ENCODE assay signal across 13 mouse cellular contexts in genomic region chr6:83312514-83312913, GRCm38 (mm10). TPM values are rescaled to one million over a fixed set of nuclear protein-coding genes. Genes with fewer than 3 reads are reported as not detected.
DNase-seq lines count a peak whose midpoint lies in the region; ATAC-seq and TF ChIP-seq lines count a peak whose summit lies in the region.
"Had no signal": no experiment of that assay in that cellular context is flagged by ENCODE, and none has a peak within 500 bp of the region (broad histone marks: within the 10 kb centered on the region; RNA-seq: fewer than 3 reads in every experiment).

No protein-coding gene starts in this region.

- H3K36me3 ChIP-seq in megakaryocyte, embryonic 14.5 days (replicated peaks; ENCODE audit: low read length) = peaks cover 65% of the 10 kb centered on the region
- H3K36me3 ChIP-seq in liver, postnatal 0 days (replicated peaks; ENCODE audit: insufficient read depth, low read length) = peaks cover 45% of the 10 kb centered on the region
- peaks cover 59% of the 10 kb centered on the region for H3K36me3 ChIP-seq in embryonic facial prominence, embryonic 10.5 days (replicated peaks)

- TF ChIP-seq EP300 in liver, postnatal 0 days (IDR thresholded peaks at IDR 0.05; ENCODE audit: low read depth) = peak; percentile 84

- H3K27ac ChIP-seq in liver, postnatal 0 days (ENCODE audit: low read depth) = no peak overlapping the region
- no peak overlapping the region for H3K27ac ChIP-seq in layer of hippocampus, adult 2 months
- no peak overlapping the region for H3K27ac ChIP-seq in embryonic facial prominence, embryonic 10.5 days (replicated peaks)
- H3K27ac ChIP-seq: embryonic facial prominence, embryonic 15.5 days; limb, embryonic 12.5 days; macrophage had no signal

- no peak for ATAC-seq in megakaryocyte, adult 5-6 weeks (ENCODE audit: poor library complexity, severe bottlenecking)
- ATAC-seq in liver, postnatal 0 days = peak; percentile 36
- ATAC-seq: forebrain, embryonic 16.5 days had no signal

- H3K9me3 ChIP-seq in megakaryocyte, embryonic 14.5 days = no peaks in the 10 kb centered on the region
- no peaks in the 10 kb centered on the region for H3K9me3 ChIP-seq in liver, postnatal 0 days (ENCODE audit: low read length)
- no peaks in the 10 kb centered on the region for H3K9me3 ChIP-seq in embryonic facial prominence, embryonic 10.5 days
- H3K9me3 ChIP-seq: embryonic facial prominence, embryonic 15.5 days; limb, embryonic 12.5 days had no signal

- 77% methylated on average over 8 of the region's 8 CpGs for whole genome bisulfite sequencing in liver, postnatal 0 days (ENCODE audit: insufficient replicate concordance)
- WGBS in embryonic facial prominence, embryonic 10.5 days = 91% methylated on average over 8 of the region's 8 CpGs

- no peak overlapping the region for H3K9ac ChIP-seq in liver, postnatal 0 days (replicated peaks)
- H3K9ac ChIP-seq: embryonic facial prominence, embryonic 15.5 days; limb, embryonic 12.5 days had no signal

- H3K4me1 ChIP-seq in megakaryocyte, embryonic 14.5 days = peaks cover 56% of the 10 kb centered on the region
- H3K4me1 ChIP-seq in liver, postnatal 0 days (ENCODE audit: insufficient read depth) = peaks cover 23% of the 10 kb centered on the region
- peaks cover 22% of the 10 kb centered on the region for H3K4me1 ChIP-seq in embryonic facial prominence, embryonic 10.5 days

- DNase-seq in MN1 (ENCODE audit: low spot score) = peak; percentile 43
- DNase-seq in induced T-regulatory cell, adult 2 months (ENCODE audit: low read depth) = peak; percentile 81
- DNase-seq in liver, postnatal 0 days = no peak
- DNase-seq in layer of hippocampus, adult 2 months (ENCODE audit: low spot score in 2 of 2) = no peak
- DNase-seq in embryonic facial prominence, embryonic 10.5 days (ENCODE audit: low spot score) = no peak
- no peak for DNase-seq in frontal cortex, postnatal 14 days (ENCODE audit: low spot score in 2 of 2)
- DNase-seq: cerebellum, postnatal 14 days had no signal

- H3K27me3 ChIP-seq in megakaryocyte, embryonic 14.5 days (replicated peaks) = no peaks in the 10 kb centered on the region
- H3K27me3 ChIP-seq in liver, postnatal 0 days (ENCODE audit: insufficient read depth, low read length) = no peaks in the 10 kb centered on the region
- no peaks in the 10 kb centered on the region for H3K27me3 ChIP-seq in embryonic facial prominence, embryonic 10.5 days (replicated peaks; ENCODE audit: low read depth, poor library complexity, severe bottlenecking)
- H3K27me3 ChIP-seq: embryonic facial prominence, embryonic 15.5 days; limb, embryonic 12.5 days had no signal

- no peak for TF ChIP-seq CTCF in liver, postnatal 0 days (IDR thresholded peaks at IDR 0.05; ENCODE audit: low read depth)
- TF ChIP-seq CTCF in layer of hippocampus, adult 2 months (conservative IDR thresholded peaks at IDR 0.05) = no peak

- peak overlapping the region; percentile 53 for H3K4me3 ChIP-seq in megakaryocyte, embryonic 14.5 days (replicated peaks)
- no peak overlapping the region for H3K4me3 ChIP-seq in liver, postnatal 0 days (ENCODE audit: low read depth, low read length)
- H3K4me3 ChIP-seq in layer of hippocampus, adult 2 months = no peak overlapping the region
- H3K4me3 ChIP-seq in embryonic facial prominence, embryonic 10.5 days = no peak overlapping the region
- H3K4me3 ChIP-seq: embryonic facial prominence, embryonic 15.5 days; limb, embryonic 12.5 days had no signal

- no peak overlapping the region for H3K4me2 ChIP-seq in liver, postnatal 0 days (ENCODE audit: low read depth, low read length)
- H3K4me2 ChIP-seq: embryonic facial prominence, embryonic 15.5 days; limb, embryonic 12.5 days had no signal

RNA-seq across cellular contexts. Expression of gene Mthfd2, which starts 13.2 kb away (rescaled TPM):
- polyA plus RNA-seq in megakaryocyte, embryonic 14.5 days (2012; ENCODE audit: insufficient read depth, low replicate concordance) = 17.8 and 30.5 TPM in 2 replicates
- total RNA-seq in megakaryocyte, adult 5-6 weeks (2015) = 33.8 and 35.7 TPM in 2 replicates
- 37.8 and 39.7 TPM in 2 replicates for total RNA-seq in megakaryocyte, adult 5-6 weeks (2017)
- 16.6 and 20.9 TPM in 2 replicates for polyA plus RNA-seq in liver, postnatal 0 days (2015; fragmentation: Nextera tagmentation; extraction: Ambion mirVana)
- 1 to 10 TPM; 5.8 to 7.1 TPM for total RNA-seq in layer of hippocampus, adult 2 months (2021)
- 62.6 and 71.5 TPM in 2 replicates for polyA plus RNA-seq in embryonic facial prominence, embryonic 10.5 days (2016; fragmentation: Nextera tagmentation; extraction: Ambion mirVana)

RNA-seq across cellular contexts. Expression of gene Mob1a, which starts 13.3 kb away (rescaled TPM):
- polyA plus RNA-seq in megakaryocyte, embryonic 14.5 days (2012; ENCODE audit: insufficient read depth, low replicate concordance) = 20.8 and 26.9 TPM in 2 replicates
- total RNA-seq in megakaryocyte, adult 5-6 weeks (2015) = 163 and 172 TPM in 2 replicates
- total RNA-seq in megakaryocyte, adult 5-6 weeks (2017) = 250 and 263 TPM in 2 replicates
- 17.2 and 20.9 TPM in 2 replicates for polyA plus RNA-seq in liver, postnatal 0 days (2015; fragmentation: Nextera tagmentation; extraction: Ambion mirVana)
- 10 to 100 TPM; 16.2 to 22.2 TPM for total RNA-seq in layer of hippocampus, adult 2 months (2021)
- 60.2 and 62.4 TPM in 2 replicates for polyA plus RNA-seq in embryonic facial prominence, embryonic 10.5 days (2016; fragmentation: Nextera tagmentation; extraction: Ambion mirVana)

RNA-seq across cellular contexts. Expression of gene Bola3, which starts 36.4 kb away (rescaled TPM):
- 46.0 and 113 TPM in 2 replicates for polyA plus RNA-seq in megakaryocyte, embryonic 14.5 days (2012; ENCODE audit: insufficient read depth, low replicate concordance)
- 33.8 and 35.8 TPM in 2 replicates for total RNA-seq in megakaryocyte, adult 5-6 weeks (2015)
- total RNA-seq in megakaryocyte, adult 5-6 weeks (2017) = 22.6 and 23.5 TPM in 2 replicates
- 277 and 286 TPM in 2 replicates for polyA plus RNA-seq in liver, postnatal 0 days (2015; fragmentation: Nextera tagmentation; extraction: Ambion mirVana)
- 10 to 100 TPM; 46.0 to 49.4 TPM for total RNA-seq in layer of hippocampus, adult 2 months (2021)
- polyA plus RNA-seq in embryonic facial prominence, embryonic 10.5 days (2016; fragmentation: Nextera tagmentation; extraction: Ambion mirVana) = 149 and 153 TPM in 2 replicates

Comparison
In these comparisons a context has a peak if more than half of its experiments do, and no peak if none do; other contexts are left out.
1. DNase-seq: peak in MN1 (single experiment) and induced T-regulatory cell, adult 2 months (single experiment); none in liver, postnatal 0 days (single experiment), layer of hippocampus, adult 2 months (0 of 2), embryonic facial prominence, embryonic 10.5 days (single experiment) and frontal cortex, postnatal 14 days (0 of 2).